Mouse (Mus musculus): ENCODE results near the gene Edem1.
"Not testable (repeated sequence)": the region's sequence is repeated elsewhere in the genome, so short reads cannot be mapped to it uniquely, and the experiment has no call there.

Edem1 gene

DNA sequence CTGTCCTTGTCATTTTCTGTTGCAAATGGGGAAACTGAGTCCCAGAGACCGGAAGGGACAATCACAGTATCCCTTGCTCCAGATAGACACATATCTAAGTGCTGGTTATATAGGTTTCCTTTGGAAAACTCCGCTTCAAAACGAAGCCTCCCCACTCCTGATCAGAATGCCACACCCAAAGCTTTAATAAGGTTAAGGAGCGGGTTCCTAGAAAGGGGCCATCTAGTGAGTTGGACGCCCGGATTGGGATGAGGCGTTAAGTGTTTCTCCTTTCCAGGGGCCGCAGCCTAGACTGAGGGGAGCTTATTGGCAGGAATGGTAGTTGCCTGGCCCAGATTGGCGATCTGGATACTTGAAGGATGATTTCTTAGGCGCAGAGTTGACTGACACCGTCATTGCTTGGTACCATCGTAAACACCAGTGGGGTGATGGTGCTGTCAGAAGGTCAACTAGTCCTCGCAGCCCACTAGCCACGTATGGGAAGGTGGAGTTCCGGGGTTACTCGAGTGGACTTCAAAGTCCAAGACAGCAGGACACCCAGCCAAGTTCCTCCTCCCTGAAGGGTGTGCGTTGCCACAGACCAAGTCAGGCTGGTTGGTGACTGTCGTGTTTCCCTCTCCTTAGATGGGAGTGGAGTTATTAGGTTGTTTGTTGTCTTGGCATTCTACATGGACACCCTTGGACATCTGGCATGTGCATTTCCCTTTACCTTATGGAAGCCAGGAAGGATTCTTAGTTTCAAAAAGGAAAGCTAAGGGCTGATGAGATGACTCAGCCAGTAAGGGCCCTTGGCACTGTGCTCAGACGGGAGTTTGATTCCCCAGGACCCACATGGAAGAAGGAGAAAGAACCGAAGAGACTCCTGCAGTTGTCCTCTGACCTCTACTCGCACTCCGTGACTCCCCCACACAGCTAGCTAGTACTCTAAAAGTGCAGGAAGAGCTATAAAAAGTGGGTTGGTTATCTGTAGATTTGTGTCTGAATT lies 1.2 kb downstream of the Edem1 start:
- peak; percentile 28 for DNase-seq (ENCODE audit: low read depth, low spot score)

DNA sequence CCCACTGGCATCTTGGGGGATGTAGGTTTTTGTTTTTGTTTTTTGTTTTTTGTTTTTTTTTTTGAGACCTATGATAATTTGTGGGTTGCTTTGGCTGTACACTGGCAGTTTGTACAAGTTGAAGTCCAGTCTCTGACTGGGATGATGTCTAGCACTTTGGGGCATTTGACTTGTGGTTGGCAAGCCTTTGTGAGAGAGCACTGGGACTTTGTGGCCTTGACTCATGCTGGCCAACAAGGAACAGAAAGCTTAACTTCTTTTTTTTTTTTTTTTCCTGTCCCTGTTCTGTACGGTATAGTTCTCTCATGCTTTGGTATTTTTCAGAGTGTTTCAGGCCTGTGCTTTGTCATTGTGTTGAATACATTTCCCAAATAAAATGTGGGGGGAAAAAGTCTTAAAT lies 3.7 kb downstream of the Edem1 start:
- no peak for DNase-seq (ENCODE audit: low read depth, low spot score)

- peak; percentile 59 for DNase-seq (ENCODE audit: low read depth, low spot score)
Measured at GRCm38 (mm10) chr6:108832989-108833388, 4.5 kb downstream of the Edem1 start.

GRCm38 (mm10) chr6:108833963-108834697 lies 5.7 kb downstream of the Edem1 start:
- peak; percentile 29 for DNase-seq (ENCODE audit: low read depth, low spot score)

- peak; percentile 82 for DNase-seq (ENCODE audit: low read depth, low spot score)
Measured at GRCm38 (mm10) chr6:108835765-108836691, 7.6 kb downstream of the Edem1 start.

GRCm38 (mm10) chr6:108837081-108837480 lies 8.6 kb downstream of the Edem1 start:
- DNase-seq (ENCODE audit: low read depth, low spot score) = no peak

DNA sequence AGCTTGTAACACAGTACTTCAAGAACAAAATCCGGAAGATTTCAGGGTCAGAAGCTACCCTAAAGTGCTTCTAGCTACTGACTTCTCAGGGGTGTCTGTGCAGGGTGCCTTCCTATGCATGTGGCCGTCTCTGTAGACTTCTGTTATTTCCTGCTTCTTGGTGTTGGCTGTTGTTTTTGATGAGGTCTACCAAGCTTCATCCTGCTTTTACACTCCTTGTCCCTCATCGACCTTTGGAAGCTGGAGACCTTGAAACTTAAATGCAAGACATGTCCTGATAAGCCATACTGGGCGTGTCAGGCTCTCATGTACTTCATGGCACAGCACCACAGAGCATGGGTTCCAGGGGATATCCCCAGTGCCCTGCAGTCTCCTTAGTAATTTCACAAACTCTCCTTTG lies 9.5 kb downstream of the Edem1 start:
- DNase-seq (ENCODE audit: low read depth, low spot score) = peak; percentile 24

DNA sequence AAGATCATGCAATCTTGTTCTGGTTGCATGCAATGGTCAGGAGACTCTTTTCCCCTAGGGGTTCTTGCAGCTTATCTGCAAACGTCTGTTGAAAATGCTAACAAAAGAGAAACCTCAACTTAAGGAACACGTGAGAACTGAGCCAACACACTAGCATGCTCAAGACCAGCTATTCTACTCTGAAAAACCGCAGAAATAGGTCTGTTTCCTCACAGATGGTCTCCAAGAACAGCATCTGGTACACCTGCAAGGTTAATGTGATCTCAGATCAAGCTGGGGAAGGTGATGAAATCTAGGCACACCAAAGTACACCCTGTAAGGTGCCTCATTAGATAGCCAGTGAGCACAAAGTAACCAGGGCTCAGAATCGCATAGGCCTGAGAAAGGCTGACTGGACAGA lies 11.0 kb downstream of the Edem1 start:
- DNase-seq (ENCODE audit: low read depth, low spot score) = peak; percentile 54

DNA sequence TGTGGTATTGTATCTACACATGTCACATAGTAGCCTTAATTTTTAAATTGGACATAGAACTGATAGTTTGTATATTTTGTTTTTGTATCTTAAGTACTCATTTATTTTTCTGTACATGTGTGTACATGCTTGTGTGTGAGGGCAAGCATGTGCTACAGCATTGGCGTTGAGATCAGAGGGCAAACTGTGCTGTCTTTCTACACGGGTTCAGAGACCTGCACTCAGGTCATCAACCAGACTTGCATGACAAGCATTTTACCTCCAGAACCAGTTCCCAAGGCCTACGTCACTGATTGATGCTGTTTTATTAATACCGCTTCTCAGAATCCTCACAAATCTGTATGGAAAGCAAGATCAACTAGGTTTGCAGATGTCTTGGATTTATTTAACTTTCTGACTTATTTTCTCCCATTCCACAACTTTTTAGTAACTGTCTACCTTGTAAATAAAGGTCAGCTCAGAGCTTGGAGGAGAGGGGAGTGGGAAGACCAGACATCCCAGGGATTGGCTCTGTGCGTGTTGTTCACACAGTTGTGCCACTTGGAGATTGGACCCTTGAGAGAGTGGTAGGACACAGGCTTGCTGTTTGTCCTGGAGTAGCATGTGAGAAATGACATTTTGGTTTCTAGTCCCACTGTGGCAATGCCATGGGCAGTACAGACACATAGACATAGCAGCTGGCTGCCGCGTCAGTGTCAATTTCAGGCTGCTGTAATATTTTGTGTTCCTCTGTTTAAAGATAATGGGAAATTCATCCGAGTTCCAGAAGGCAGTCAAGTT lies 12.6 kb downstream of the Edem1 start:
- no peak for DNase-seq (ENCODE audit: low read depth, low spot score)

GRCm38 (mm10) chr6:108843664-108844063 lies 15.2 kb downstream of the Edem1 start:
- no peak for DNase-seq (ENCODE audit: low read depth, low spot score)

GRCm38 (mm10) chr6:108844093-108844492 lies 15.7 kb downstream of the Edem1 start:
- DNase-seq (ENCODE audit: low read depth, low spot score) = peak; percentile 59

- no peak for DNase-seq (ENCODE audit: low read depth, low spot score)
Measured at GRCm38 (mm10) chr6:108844771-108845170, 16.3 kb downstream of the Edem1 start.

DNA sequence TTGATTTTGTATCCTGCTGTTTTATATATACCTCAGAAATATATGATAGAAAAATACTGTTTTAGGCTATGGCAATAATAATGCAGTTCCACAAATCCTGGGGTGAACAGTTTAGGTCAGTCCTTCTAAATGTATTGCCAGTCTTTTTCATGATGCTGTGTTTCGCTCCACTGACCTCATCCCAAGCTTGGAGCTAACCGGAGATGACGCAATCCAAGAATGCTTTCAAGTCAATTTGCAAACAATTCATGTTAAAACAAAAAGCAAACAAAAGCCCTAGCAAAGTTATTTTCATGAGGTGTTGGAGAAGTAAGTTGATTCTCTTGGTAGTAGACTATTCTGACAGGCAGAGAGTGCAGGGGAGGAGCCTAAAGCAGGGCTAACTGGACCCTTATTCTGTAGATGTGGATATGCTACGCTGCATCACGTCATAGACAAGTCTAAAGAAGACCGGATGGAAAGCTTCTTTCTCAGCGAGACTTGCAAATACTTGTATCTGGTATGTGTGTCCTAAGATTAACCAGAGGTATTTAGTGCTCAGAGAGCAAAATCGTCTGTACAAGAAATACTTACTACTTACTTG lies 23.7 kb downstream of the Edem1 start:
- no peak for DNase-seq (ENCODE audit: low read depth, low spot score)

DNA sequence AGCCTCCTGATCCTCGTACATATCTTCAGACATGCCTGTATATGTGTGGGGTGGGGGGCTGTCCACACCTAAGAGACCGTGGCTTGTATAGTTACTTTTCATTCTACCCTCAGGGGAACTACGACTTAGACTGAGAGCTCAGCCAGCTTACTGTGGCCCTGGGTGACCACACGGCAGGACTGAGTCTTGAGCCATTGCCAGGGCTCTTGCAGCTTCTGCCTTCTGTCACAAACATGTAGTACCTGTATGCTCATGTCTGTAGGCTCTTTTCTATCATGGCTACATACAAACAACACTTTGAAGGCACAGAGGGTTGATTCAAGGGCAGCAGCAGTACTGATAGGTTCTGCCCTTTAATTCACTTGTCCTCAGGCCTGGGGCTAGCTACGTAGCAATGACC lies 24.5 kb downstream of the Edem1 start:
- no peak for DNase-seq (ENCODE audit: low read depth, low spot score)

- no peak for DNase-seq (ENCODE audit: low read depth, low spot score)
Measured at GRCm38 (mm10) chr6:108858583-108858982, 30.1 kb downstream of the Edem1 start.

- DNase-seq (ENCODE audit: low read depth, low spot score) = no peak
Measured at GRCm38 (mm10) chr6:108861226-108861625, 32.8 kb downstream of the Edem1 start.

GRCm38 (mm10) chr6:108862548-108862947 lies 34.1 kb downstream of the Edem1 start:
- DNase-seq (ENCODE audit: low read depth, low spot score) = peak; percentile 32

- DNase-seq (ENCODE audit: low read depth, low spot score) = no peak
Measured at GRCm38 (mm10) chr6:108866317-108866716, 37.9 kb downstream of the Edem1 start.

DNA sequence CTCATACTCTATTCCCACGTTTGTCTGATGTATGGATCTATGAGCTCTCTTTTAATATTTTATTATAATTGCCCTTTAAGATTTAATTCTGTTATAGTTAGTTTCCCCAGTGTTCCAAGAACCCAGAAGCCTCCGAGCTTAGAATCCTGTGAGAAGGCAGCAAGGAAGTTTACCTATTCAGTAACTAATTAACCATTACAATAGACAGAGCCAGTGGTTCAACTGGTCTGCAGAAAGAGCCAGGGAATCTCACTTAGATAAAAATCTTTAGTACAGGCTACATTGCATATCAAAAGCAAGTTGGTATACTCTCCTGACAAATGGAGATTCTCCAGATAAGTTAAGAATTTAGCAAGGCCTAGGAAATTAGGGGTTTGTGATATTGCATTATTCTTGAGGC lies 40.6 kb downstream of the Edem1 start:
- DNase-seq (ENCODE audit: low read depth, low spot score) = not testable (repeated sequence)

- DNase-seq (ENCODE audit: low read depth, low spot score) = no peak
Measured at GRCm38 (mm10) chr6:108870421-108870820, 42.0 kb downstream of the Edem1 start.
